In the genomic region with DNA sequence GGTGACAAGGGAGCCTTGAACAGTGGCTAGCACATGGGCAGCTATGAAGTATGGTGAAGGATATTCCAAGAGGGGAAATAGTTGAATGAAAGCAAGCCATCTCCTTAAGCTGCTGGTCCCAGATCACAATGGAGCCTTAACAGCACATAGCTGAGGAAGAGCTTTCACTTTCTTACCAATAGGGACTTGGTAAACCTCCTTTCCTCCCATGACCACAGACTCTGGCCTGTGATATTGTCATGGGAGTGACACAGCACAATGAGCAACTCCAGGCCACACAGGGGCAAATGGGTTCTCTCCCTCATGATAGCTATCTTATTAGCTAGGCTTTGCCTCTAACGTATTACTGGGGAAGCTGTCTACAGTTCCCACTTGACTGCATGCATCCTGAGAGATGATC, we compare ENCODE assay signal across 17 mouse cellular contexts.
"Had no signal": no experiment of that assay in that cellular context is flagged by ENCODE, and none has a peak within 500 bp of the region (broad histone marks: within the 10 kb centered on the region; RNA-seq: fewer than 3 reads in every experiment).

No protein-coding gene starts in this region.

- DNase-seq: retina, postnatal 1 day; right cerebral cortex, adult 18-20 months; right cerebral cortex, postnatal 14 days; right cerebral cortex, postnatal 25 days; right cerebral cortex, postnatal 4 days; spleen, adult 18-20 months; thymus, adult 18-20 months; thymus, adult 2 months; thymus, postnatal 14 days; thymus, postnatal 25 days; thymus, postnatal 36 days; thymus, postnatal 4 days had no signal

- H3K9me3 ChIP-seq: neural tube, embryonic 12.5 days; neural tube, embryonic 13.5 days; neural tube, embryonic 15.5 days; stomach, embryonic 15.5 days had no signal

- H3K4me3 ChIP-seq: neural tube, embryonic 12.5 days; neural tube, embryonic 13.5 days; neural tube, embryonic 15.5 days; stomach, embryonic 15.5 days had no signal

- H3K27ac ChIP-seq: neural tube, embryonic 12.5 days; neural tube, embryonic 13.5 days; neural tube, embryonic 15.5 days; stomach, embryonic 15.5 days; stomach, postnatal 0 days had no signal

- H3K36me3 ChIP-seq: neural tube, embryonic 12.5 days; neural tube, embryonic 13.5 days; neural tube, embryonic 15.5 days; stomach, embryonic 15.5 days had no signal

- H3K27me3 ChIP-seq: neural tube, embryonic 12.5 days; neural tube, embryonic 13.5 days; neural tube, embryonic 15.5 days; stomach, embryonic 15.5 days had no signal

- H3K4me2 ChIP-seq: neural tube, embryonic 12.5 days; neural tube, embryonic 13.5 days; neural tube, embryonic 15.5 days; stomach, embryonic 15.5 days had no signal

- H3K9ac ChIP-seq: neural tube, embryonic 12.5 days; neural tube, embryonic 13.5 days; neural tube, embryonic 15.5 days; stomach, embryonic 15.5 days had no signal
